Mouse (Mus musculus) heart, embryonic 12.5 days (tissue): ENCODE results near the gene Rims1. TPM values are rescaled to one million over a fixed set of nuclear protein-coding genes. Genes with fewer than 3 reads are reported as not detected.

ENCODE experiments used
- ATAC-seq: fragments of 200-750 bp; cut with Nextera tagmentation; 2 replicates; pipeline ENCODE4 v1.8.0; 2017; ENCODE audit warnings: moderate TSS enrichment, moderate library complexity; ENCODE audit not compliant: insufficient number of reproducible peaks, low FRiP score
- H3K27ac ChIP-seq: fragments of 300-500 bp; sonication (generic); 2 replicates; pipeline ENCODE4 v1.5.1; 2016; ENCODE audit warnings: mild to moderate bottlenecking, moderate library complexity; ENCODE audit not compliant: poor library complexity, severe bottlenecking
- H3K27me3 ChIP-seq: fragments of 300-500 bp; sonication (generic); replicated peaks from 2 replicates; pipeline ENCODE4 v1.6.1; 2016; ENCODE audit warnings: mild to moderate bottlenecking, moderate library complexity
- H3K36me3 ChIP-seq: fragments of 300-500 bp; sonication (generic); 2 replicates; pipeline ENCODE4 v1.6.1; 2016; ENCODE audit warnings: mild to moderate bottlenecking, moderate library complexity
- H3K4me1 ChIP-seq: fragments of 300-500 bp; sonication (generic); replicated peaks from 2 replicates; pipeline ENCODE4 v1.6.1; 2016; ENCODE audit warnings: mild to moderate bottlenecking
- H3K4me2 ChIP-seq: fragments of 300-500 bp; sonication (generic); 2 replicates; pipeline ENCODE4 v1.6.1; 2016; ENCODE audit warnings: mild to moderate bottlenecking, moderate library complexity
- H3K4me3 ChIP-seq: fragments of 300-500 bp; sonication (generic); 2 replicates; pipeline ENCODE4 v1.5.1; 2016; ENCODE audit warnings: mild to moderate bottlenecking
- H3K9ac ChIP-seq: fragments of 300-500 bp; sonication (generic); 2 replicates; pipeline ENCODE4 v1.6.1; 2016; ENCODE audit warnings: mild to moderate bottlenecking, moderate library complexity
- H3K9me3 ChIP-seq: fragments of 300-500 bp; sonication (generic); replicated peaks from 2 replicates; pipeline ENCODE4 v1.6.1; 2016; ENCODE audit warnings: mild to moderate bottlenecking, moderate library complexity
- WGBS: fragments of 180-500 bp; shearing (Covaris S2); methylation state at CpG from one replicate; pipeline ENCODE4 v1.1.7; 2016; 5-methylcytosine and 5-hydroxymethylcytosine counted together
- polyA plus RNA-seq: library from polyadenylated mRNA; unstranded; fragments of >200 nt; fragmentation: Nextera tagmentation; extraction: Ambion mirVana; gene quantifications from 2 replicates; pipeline ENCODE4 v1.2.1, GENCODE M21; 2016

Gene Rims1
- polyA plus RNA-seq, 1 experiment from 2014 or later: 1.8 TPM

DNA sequence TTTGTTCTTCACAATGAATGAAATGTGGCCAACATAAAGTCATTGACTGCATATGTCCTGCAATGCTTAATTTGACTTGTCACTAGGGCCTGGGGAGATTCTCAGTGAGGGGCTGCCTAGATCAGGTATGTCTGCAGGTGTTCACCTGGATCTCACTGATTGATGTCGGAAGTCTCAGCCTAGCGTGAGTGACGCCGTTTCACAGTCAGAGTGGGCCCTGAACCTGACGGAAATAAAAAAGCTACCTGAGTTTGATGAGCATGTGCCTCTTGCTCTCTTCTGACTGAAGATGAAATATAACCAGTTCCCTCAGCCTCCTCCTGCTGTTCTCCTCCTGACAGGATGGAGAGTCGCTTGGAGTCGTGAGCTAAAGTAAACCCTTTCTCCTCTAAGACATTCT is 173.2 kb downstream of the Rims1 start:
- no peak for ATAC-seq
- 69% methylated on average over 7 of the region's 7 CpGs for WGBS
- Histone ChIP-seq H3K27me3 (no peaks in the 10 kb centered on the region), H3K27ac (no peak overlapping the region), H3K9me3 (no peaks in the 10 kb centered on the region), H3K4me1 (no peaks in the 10 kb centered on the region), H3K4me3 (no peak overlapping the region), H3K36me3 (no peaks in the 10 kb centered on the region), H3K9ac (no peak overlapping the region), H3K4me2 (no peak overlapping the region)

DNA sequence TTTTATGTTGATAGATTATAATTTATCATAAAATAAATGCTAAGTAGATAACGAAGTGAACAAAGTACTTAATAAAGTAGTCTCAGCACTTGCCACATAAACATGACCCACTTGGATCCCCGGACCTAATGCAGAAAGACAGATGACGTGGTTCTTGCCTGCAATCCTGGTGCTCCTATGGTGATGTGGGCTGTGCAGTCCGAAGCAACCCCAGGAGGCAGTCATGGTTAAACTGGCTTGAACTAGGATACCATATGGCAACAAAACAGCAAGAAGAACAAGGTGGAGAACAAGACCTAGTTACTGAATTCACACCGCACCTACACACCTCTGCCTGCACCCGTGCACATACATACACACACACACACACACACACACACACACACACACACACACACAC is 173.8 kb downstream of the Rims1 start:
- H3K9me3 ChIP-seq: no peaks in the 10 kb centered on the region
- no peaks in the 10 kb centered on the region for H3K36me3 ChIP-seq
- H3K4me2 ChIP-seq: no peak overlapping the region
- H3K4me1 ChIP-seq: no peaks in the 10 kb centered on the region
- no peak overlapping the region for H3K27ac ChIP-seq
- WGBS: 81% methylated on average over 6 of the region's 6 CpGs
- H3K9ac ChIP-seq: no peak overlapping the region
- no peak overlapping the region for H3K4me3 ChIP-seq
- ATAC-seq: no peak
- no peaks in the 10 kb centered on the region for H3K27me3 ChIP-seq

DNA sequence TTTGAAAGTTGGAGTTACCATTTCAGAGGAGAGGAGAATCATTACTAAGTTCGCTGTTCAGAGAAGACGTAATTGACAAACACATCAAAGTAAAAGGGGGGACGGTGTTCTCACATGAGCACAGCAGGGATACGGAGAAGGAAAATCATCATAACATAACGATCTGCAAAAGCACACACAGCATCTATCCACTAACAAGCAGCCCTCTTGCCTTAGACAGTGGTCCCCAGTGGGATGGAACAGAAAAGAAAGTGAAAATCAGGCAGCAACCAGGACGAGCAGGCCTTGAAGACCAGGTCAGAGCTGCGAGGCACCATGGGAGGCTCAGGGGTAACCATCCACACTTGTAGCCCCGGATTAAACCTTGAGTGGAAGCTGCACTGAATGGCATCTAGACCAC is 176.8 kb downstream of the Rims1 start:
- no peak for ATAC-seq
- Histone ChIP-seq H3K9ac (no peak overlapping the region), H3K4me3 (no peak overlapping the region), H3K9me3 (no peaks in the 10 kb centered on the region), H3K27me3 (no peaks in the 10 kb centered on the region), H3K36me3 (no peaks in the 10 kb centered on the region), H3K4me1 (no peaks in the 10 kb centered on the region), H3K27ac (no peak overlapping the region), H3K4me2 (no peak overlapping the region)
- 77% methylated on average over 8 of the region's 8 CpGs for WGBS

DNA sequence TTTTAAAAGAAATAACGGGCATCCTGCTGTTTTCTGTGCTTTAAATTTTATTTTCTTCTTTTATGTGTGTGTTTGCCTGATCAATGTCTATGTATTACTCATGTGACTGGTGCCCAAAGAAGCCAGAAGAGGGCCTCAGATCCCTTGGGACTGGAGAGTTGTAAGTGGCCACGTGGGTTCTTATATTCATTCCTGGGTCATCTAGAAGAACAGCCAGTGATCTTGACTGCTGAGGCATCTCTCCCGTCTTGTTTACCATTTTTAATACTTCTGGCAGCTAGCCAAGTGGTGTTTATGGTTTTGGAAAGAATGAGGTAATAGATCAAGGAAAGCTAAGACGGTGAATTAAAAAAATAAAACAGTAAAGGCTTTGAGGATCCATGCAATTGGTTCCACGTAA is 178.8 kb downstream of the Rims1 start:
- Histone ChIP-seq H3K9me3 (no peaks in the 10 kb centered on the region), H3K4me2 (no peak overlapping the region), H3K27ac (no peak overlapping the region), H3K4me3 (no peak overlapping the region), H3K4me1 (no peaks in the 10 kb centered on the region), H3K27me3 (no peaks in the 10 kb centered on the region), H3K36me3 (no peaks in the 10 kb centered on the region), H3K9ac (no peak overlapping the region)
- no peak for ATAC-seq
- WGBS: 52% methylated on average over 5 of the region's 5 CpGs

DNA sequence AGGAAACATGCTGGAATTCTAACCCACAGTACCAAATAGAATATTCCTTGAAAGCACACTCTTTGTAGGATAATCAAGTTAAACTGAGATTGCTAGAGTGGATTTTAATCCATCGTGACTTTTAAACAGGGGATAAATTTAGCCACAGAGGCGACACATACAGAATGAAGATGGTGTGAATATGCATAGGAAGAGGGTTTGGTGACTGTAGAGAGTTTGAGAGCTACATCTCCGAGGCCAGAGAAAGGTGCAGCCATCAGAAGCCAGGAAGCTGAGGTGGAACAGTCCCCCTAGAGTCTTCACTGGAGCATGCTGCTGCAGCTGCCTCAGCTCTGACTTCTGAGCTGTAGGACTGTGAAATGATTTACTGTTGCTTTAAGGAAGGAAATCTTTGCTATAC is 179.5 kb downstream of the Rims1 start:
- ATAC-seq: no peak
- H3K27ac ChIP-seq: no peak overlapping the region
- no peak overlapping the region for H3K4me2 ChIP-seq
- H3K27me3 ChIP-seq: no peaks in the 10 kb centered on the region
- H3K4me1 ChIP-seq: no peaks in the 10 kb centered on the region
- no peaks in the 10 kb centered on the region for H3K36me3 ChIP-seq
- no peak overlapping the region for H3K4me3 ChIP-seq
- WGBS: 53% methylated on average over 3 of the region's 3 CpGs
- no peaks in the 10 kb centered on the region for H3K9me3 ChIP-seq
- no peak overlapping the region for H3K9ac ChIP-seq

DNA sequence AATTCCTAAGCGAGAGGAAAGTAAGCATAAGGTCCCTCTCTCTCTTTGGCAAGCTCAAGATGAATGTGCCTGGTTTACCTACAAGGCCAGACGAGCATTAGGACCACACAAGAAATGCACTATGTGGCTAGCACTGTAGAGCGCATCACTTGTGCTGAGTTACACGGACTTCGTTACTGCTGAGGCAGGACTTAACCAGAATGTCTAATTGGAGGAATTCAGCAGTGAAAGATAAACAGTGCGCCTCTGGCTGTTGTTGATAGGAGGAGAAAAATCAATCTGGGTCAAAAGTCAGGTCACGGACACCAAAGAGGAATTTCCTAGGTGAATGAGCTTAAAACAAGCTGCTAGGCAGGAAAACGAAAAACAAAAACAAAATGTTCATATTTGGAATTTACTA is 185.0 kb downstream of the Rims1 start:
- no peak overlapping the region for H3K9ac ChIP-seq
- no peaks in the 10 kb centered on the region for H3K36me3 ChIP-seq
- peaks cover 8% of the 10 kb centered on the region for H3K9me3 ChIP-seq
- no peaks in the 10 kb centered on the region for H3K4me1 ChIP-seq
- H3K4me3 ChIP-seq: no peak overlapping the region
- WGBS: 52% methylated on average over 8 of the region's 8 CpGs
- no peaks in the 10 kb centered on the region for H3K27me3 ChIP-seq
- H3K27ac ChIP-seq: no peak overlapping the region
- no peak for ATAC-seq
- H3K4me2 ChIP-seq: no peak overlapping the region

DNA sequence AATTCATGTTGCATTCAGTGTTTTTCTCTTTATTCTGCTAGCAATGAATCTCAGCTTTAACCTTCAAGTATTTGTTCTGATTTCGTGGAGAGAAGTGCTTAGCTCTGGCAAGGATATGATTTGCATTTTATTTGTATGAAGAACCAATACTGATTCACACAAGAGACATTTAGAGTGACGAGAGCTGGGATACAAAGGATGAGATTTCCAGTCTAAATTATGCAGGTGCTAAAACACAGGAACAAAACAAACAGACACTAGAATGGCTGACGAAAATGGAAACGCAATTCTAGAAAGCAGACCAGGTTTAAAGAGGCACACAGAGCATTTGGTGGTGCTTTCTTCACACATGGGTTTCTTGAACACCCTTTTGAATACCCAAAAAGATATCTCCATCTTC is 190.2 kb downstream of the Rims1 start:
- Histone ChIP-seq H3K36me3 (no peaks in the 10 kb centered on the region), H3K9me3 (peaks cover 8% of the 10 kb centered on the region), H3K4me1 (0 out of 2 replicates have a peak, but pooled peaks cover 3% of the 10 kb centered on the region), H3K4me3 (no peak overlapping the region), H3K4me2 (no peak overlapping the region), H3K27ac (no peak overlapping the region), H3K9ac (no peak overlapping the region), H3K27me3 (no peaks in the 10 kb centered on the region)
- no peak for ATAC-seq
- 70% methylated on average over 4 of the region's 4 CpGs for WGBS

DNA sequence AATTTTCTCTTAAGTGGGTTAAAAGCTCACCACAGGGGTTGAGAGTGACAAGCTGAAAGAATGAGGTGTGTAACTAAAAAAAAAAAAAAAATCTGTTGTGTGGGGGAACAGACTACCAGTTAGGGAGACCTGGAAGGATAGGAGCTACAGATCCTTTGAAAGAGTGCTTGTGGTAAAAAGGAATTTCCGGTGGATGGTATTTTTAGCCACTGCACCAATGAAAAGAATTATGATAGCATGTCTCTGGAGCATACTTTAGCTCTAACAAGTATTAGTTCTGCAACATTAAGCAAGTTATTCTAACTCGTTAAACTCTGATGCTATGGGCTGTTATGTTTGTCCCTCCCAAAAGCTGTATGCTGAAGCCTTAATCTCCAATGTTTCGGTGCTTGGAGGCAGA is 192.2 kb downstream of the Rims1 start:
- H3K27me3 ChIP-seq: no peaks in the 10 kb centered on the region
- no peak overlapping the region for H3K4me2 ChIP-seq
- H3K9me3 ChIP-seq: 0 out of 2 replicates have a peak, but pooled peaks cover under 1% of the 10 kb centered on the region
- no peaks in the 10 kb centered on the region for H3K36me3 ChIP-seq
- H3K4me3 ChIP-seq: no peak overlapping the region
- H3K4me1 ChIP-seq: 0 out of 2 replicates have a peak, but pooled peaks cover 3% of the 10 kb centered on the region
- H3K9ac ChIP-seq: no peak overlapping the region
- ATAC-seq: no peak
- 59% methylated on average over 3 of the region's 3 CpGs for WGBS
- no peak overlapping the region for H3K27ac ChIP-seq

DNA sequence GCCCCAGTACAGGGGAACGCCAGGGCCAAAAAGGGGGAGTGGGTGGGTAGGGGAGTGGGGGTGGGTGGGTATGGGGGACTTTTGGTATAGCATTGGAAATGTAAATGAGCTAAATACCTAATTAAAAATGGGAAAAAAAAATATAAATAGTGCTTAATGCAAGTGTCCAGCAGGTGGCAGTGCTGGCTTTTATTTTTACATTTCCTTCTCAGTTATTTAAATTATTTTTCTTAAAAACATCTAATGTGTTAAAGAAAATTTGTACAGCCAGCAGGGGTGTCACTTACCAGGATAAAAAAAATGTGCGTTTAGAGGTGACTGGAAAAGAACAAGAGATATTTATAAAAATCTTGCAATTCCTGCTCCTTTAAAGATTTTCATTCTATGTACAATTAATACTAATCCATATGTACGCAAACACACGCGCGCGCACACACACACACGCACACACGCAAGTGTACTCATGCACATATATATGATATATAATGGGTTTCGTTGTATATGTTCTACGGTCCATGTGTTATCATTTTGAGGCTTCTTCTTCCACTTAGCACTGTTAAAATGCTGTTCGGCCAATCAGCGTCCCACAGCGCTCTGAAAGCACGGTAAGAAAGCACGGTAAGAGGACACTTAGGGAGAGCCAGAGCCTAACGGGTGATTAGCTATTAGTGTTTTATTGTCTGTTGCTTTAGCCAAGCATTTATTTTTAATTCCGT is 201.3 kb downstream of the Rims1 start:
- Histone ChIP-seq H3K27me3 (no peaks in the 10 kb centered on the region), H3K4me1 (no peaks in the 10 kb centered on the region), H3K4me2 (no peak overlapping the region), H3K27ac (no peak overlapping the region), H3K9me3 (no peaks in the 10 kb centered on the region), H3K4me3 (no peak overlapping the region), H3K36me3 (no peaks in the 10 kb centered on the region), H3K9ac (no peak overlapping the region)
- 67% methylated on average over 18 of the region's 18 CpGs for WGBS
- no peak for ATAC-seq

DNA sequence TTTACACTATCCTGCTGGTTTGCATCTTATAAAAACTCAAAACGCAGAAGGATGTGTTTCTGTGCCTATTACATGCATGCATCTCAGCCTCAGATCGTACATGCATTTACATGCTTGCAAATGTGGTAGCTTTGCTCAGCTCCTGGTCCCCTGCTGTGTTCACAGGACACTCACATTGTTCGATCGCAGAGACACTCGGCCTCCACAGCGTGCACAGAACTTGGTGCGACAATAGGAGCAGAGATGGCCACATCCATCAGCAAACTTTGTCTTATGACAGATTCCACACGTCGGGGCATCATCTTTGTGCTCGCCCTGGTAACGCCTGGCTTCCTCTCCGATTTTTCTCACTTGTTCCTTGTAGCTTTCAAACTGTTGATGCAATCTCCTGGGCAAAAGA is 209.6 kb downstream of the Rims1 start:
- WGBS: 85% methylated on average over 12 of the region's 12 CpGs
- Histone ChIP-seq H3K9ac (no peak overlapping the region), H3K4me2 (no peak overlapping the region), H3K27ac (no peak overlapping the region), H3K36me3 (no peaks in the 10 kb centered on the region), H3K4me3 (no peak overlapping the region), H3K9me3 (no peaks in the 10 kb centered on the region), H3K27me3 (no peaks in the 10 kb centered on the region), H3K4me1 (no peaks in the 10 kb centered on the region)
- ATAC-seq: no peak

DNA sequence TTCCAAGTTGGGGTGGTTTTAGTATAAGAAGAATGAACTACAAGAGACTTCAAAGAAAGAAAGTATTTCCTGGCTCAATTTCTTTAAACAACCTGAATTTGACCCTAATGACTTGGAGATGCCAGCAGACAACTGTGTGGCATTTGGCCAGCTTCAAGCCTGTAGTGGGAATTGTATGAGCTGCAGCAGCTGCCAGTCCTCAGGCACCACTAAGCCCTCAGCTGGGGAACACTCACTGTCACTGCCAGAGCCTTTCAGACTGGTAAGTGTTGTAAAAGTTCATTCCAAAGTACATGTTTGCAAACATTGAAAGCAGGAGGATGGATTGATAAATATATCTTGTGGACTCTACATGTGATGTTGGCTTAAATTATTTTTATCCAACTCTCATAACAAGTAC is 211.0 kb downstream of the Rims1 start:
- no peak for ATAC-seq
- H3K9me3 ChIP-seq: no peaks in the 10 kb centered on the region

DNA sequence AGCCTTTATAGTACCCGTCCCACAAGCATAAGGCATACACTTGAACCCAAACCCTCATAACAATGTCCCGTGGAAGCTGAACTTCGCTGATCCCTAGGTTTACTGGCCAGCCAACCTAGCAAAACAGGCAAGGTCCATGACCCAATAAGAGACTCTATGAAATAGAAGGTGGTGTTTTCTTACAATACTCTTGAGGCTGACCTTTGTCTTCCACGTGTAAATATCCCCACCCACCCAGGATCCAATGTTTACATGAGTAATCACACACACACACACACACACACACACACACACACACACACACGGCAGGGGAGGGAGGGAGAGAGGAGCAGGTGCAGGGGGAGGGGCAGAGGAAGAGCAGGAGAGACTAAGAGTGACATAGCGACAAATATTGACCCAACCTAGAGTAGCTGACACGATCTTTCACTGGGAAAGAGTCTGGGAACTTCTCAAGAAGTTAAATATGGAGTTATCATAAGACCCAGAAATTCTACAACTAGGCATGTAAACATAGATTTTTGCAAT is 217.9 kb downstream of the Rims1 start:
- no peaks in the 10 kb centered on the region for H3K9me3 ChIP-seq
- no peak overlapping the region for H3K9ac ChIP-seq
- ATAC-seq: no peak
- no peaks in the 10 kb centered on the region for H3K4me1 ChIP-seq
- no peaks in the 10 kb centered on the region for H3K36me3 ChIP-seq
- 72% methylated on average over 6 of the region's 7 CpGs for WGBS
- no peak overlapping the region for H3K4me3 ChIP-seq
- H3K27me3 ChIP-seq: no peaks in the 10 kb centered on the region
- H3K4me2 ChIP-seq: no peak overlapping the region
- no peak overlapping the region for H3K27ac ChIP-seq

More for the DNA sequence above, 211.0 kb downstream of the Rims1 start:
- Histone ChIP-seq H3K9ac (no peak overlapping the region), H3K27me3 (no peaks in the 10 kb centered on the region), H3K4me1 (no peaks in the 10 kb centered on the region), H3K27ac (no peak overlapping the region), H3K4me2 (no peak overlapping the region), H3K36me3 (no peaks in the 10 kb centered on the region), H3K4me3 (no peak overlapping the region)
